8 mouse cellular contexts compared by ENCODE assay signal in the genomic region with DNA sequence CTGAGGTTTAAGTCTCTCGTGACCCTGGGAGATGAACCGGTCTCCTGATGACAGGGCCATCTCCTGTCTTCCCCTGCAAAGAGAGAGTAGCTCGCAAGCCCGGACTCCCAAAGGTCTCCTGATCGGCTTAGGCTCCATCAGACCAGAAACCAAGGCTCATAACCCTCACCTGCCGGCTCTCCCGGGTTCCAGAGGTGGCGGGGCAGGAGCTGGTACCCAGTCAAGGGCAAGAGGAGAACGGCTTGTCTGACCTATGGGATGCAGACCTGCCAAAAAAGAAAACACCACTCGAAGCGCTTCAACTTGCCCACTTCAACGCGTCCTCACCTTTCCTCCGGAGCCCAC. TPM values are rescaled to one million over a fixed set of nuclear protein-coding genes. Genes with fewer than 3 reads are reported as not detected.
DNase-seq lines count a peak whose midpoint lies in the region; ATAC-seq and TF ChIP-seq lines count a peak whose summit lies in the region.

No protein-coding gene starts in this region.

- TF ChIP-seq EP300 in MEL (IDR thresholded peaks at IDR 0.05; ENCODE audit: low read depth in 1 of 2, low read length in 2 of 2): no peak

- TF ChIP-seq CTCF in MEL (IDR thresholded peaks at IDR 0.05 in 2 of 3, conservative IDR thresholded peaks at IDR 0.05 in 1 of 3; ENCODE audit: control insufficient read depth in 1 of 3, insufficient read depth in 1 of 3, low read depth in 2 of 3, low read length in 3 of 3, poor library complexity in 1 of 3, severe bottlenecking in 1 of 3): no peak

- H3K9me3 ChIP-seq in heart, embryonic 13.5 days: no peaks in the 10 kb centered on the region
- no peaks in the 10 kb centered on the region for H3K9me3 ChIP-seq in MEL (replicated peaks; ENCODE audit: insufficient read depth, low read length)
- H3K9me3 ChIP-seq in hindbrain, embryonic 11.5 days (ENCODE audit: control insufficient read depth, low read length): no peaks in the 10 kb centered on the region
- H3K9me3 ChIP-seq in midbrain, embryonic 10.5 days (replicated peaks): no peaks in the 10 kb centered on the region

- H3K4me2 ChIP-seq in heart, embryonic 13.5 days: peak overlapping the region; percentile 83
- peak overlapping the region; percentile 78 for H3K4me2 ChIP-seq in hindbrain, embryonic 11.5 days (replicated peaks; ENCODE audit: low read depth, low read length)

- H3K27me3 ChIP-seq in heart, embryonic 13.5 days (replicated peaks): no peaks in the 10 kb centered on the region
- no peaks in the 10 kb centered on the region for H3K27me3 ChIP-seq in MEL (ENCODE audit: control insufficient read depth in 1 of 2, insufficient read depth in 2 of 2, low read length in 2 of 2)
- H3K27me3 ChIP-seq in hindbrain, embryonic 11.5 days (ENCODE audit: control insufficient read depth, insufficient read depth, low read length): no peaks in the 10 kb centered on the region
- H3K27me3 ChIP-seq in midbrain, embryonic 10.5 days (ENCODE audit: low read depth, poor library complexity, severe bottlenecking): no peaks in the 10 kb centered on the region

- peak; percentile 29; the same call in 1 of the 2 replicates for ATAC-seq in heart, embryonic 13.5 days (ENCODE audit: extremely low read depth, insufficient number of reproducible peaks, low FRiP score, low TSS enrichment)
- peak; percentile 64 for ATAC-seq in hindbrain, embryonic 11.5 days (ENCODE audit: low FRiP score)

- H3K4me3 ChIP-seq in heart, embryonic 13.5 days: peak overlapping the region; percentile 73
- peak overlapping the region; percentile 98 to 100 for H3K4me3 ChIP-seq in MEL (ENCODE audit: control insufficient read depth in 1 of 2, insufficient read depth in 1 of 2, low read depth in 2 of 2, low read length in 2 of 2)
- peak overlapping the region; percentile 83 for H3K4me3 ChIP-seq in hindbrain, embryonic 11.5 days (ENCODE audit: low read depth, low read length)
- H3K4me3 ChIP-seq in midbrain, embryonic 10.5 days: peak overlapping the region; percentile 98

- H3K79me2 ChIP-seq in MEL (ENCODE audit: control insufficient read depth, insufficient read depth, low read length, poor library complexity): peaks cover 47% of the 10 kb centered on the region

- no peak for DNase-seq in heart, adult 18-20 months
- no peak for DNase-seq in MEL (ENCODE audit: low read depth, low spot score)
- no peak for DNase-seq in hindbrain, embryonic 11.5 days (ENCODE audit: low spot score)
- no peak for DNase-seq in midbrain, embryonic 10.5 days (ENCODE audit: low spot score)
- DNase-seq in urinary bladder, postnatal 4 days (ENCODE audit: low spot score in 2 of 2): no peak
- no peak for DNase-seq in adrenal gland, adult 18-20 months (ENCODE audit: low spot score in 2 of 2)
- no peak for DNase-seq in cerebellum, adult 9-11 months

- peaks cover 30% of the 10 kb centered on the region for H3K4me1 ChIP-seq in heart, embryonic 13.5 days
- peaks cover 2 to 15% of the 10 kb centered on the region in 2 experiments; a peak in 3 of 4 replicates for H3K4me1 ChIP-seq in MEL (ENCODE audit: control insufficient read depth in 1 of 2, insufficient read depth in 2 of 2, low read length in 2 of 2)
- no peaks in the 10 kb centered on the region; the same call in 1 of the 2 replicates for H3K4me1 ChIP-seq in hindbrain, embryonic 11.5 days (replicated peaks; ENCODE audit: control insufficient read depth, insufficient read depth, low read length)
- peaks cover 29% of the 10 kb centered on the region for H3K4me1 ChIP-seq in midbrain, embryonic 10.5 days

- H3K9ac ChIP-seq in heart, embryonic 13.5 days: peak overlapping the region; percentile 92
- peak overlapping the region; percentile 94 for H3K9ac ChIP-seq in MEL (ENCODE audit: control insufficient read depth, low read depth, low read length, poor library complexity, severe bottlenecking)
- H3K9ac ChIP-seq in hindbrain, embryonic 11.5 days (ENCODE audit: low read depth, low read length): peak overlapping the region; percentile 83

- TF ChIP-seq RAD21 in MEL (IDR thresholded peaks at IDR 0.05; ENCODE audit: low read depth, low read length): no peak

- peak overlapping the region; percentile 96 for H3K27ac ChIP-seq in heart, embryonic 13.5 days (replicated peaks)
- peak overlapping the region; percentile 87 for H3K27ac ChIP-seq in MEL (ENCODE audit: control insufficient read depth, low read depth, low read length)
- H3K27ac ChIP-seq in hindbrain, embryonic 11.5 days (ENCODE audit: low read depth, low read length): peak overlapping the region; percentile 75; the same call in 1 of the 2 replicates
- H3K27ac ChIP-seq in midbrain, embryonic 10.5 days (replicated peaks): peak overlapping the region; percentile 97

- TF ChIP-seq POLR2A in MEL (IDR thresholded peaks at IDR 0.05; ENCODE audit: control insufficient read depth in 1 of 2, insufficient read depth in 1 of 2, low read depth in 1 of 2, low read length in 2 of 2, poor library complexity in 1 of 2): peak in 1 of 2 experiments; percentile 41; a peak in 1 of 4 replicates

- peaks cover 53% of the 10 kb centered on the region for H3K36me3 ChIP-seq in heart, embryonic 13.5 days
- H3K36me3 ChIP-seq in MEL (ENCODE audit: control insufficient read depth in 1 of 2, insufficient read depth in 2 of 2, low read length in 2 of 2): peaks cover 19 to 25% of the 10 kb centered on the region in 2 experiments
- H3K36me3 ChIP-seq in hindbrain, embryonic 11.5 days (ENCODE audit: control insufficient read depth, insufficient read depth, low read length): no peaks in the 10 kb centered on the region
- peaks cover 53% of the 10 kb centered on the region for H3K36me3 ChIP-seq in midbrain, embryonic 10.5 days

- WGBS in heart, embryonic 13.5 days: under 1% methylated on average over 14 of the region's 14 CpGs
- WGBS in hindbrain, embryonic 11.5 days: 0% methylated on average over 14 of the region's 14 CpGs
- under 1% methylated on average over 14 of the region's 14 CpGs for WGBS in midbrain, embryonic 10.5 days

TF ChIP-seq in MEL, 35 proteins besides CTCF, POLR2A, EP300 and RAD21:
- no peak for TF ChIP-seq ZMIZ1 (IDR thresholded peaks at IDR 0.05; ENCODE audit: low read depth, low read length)
- 0 out of 2 replicates have a peak, but pooled peaks have one; percentile 34 for TF ChIP-seq UBTF (IDR thresholded peaks at IDR 0.05; ENCODE audit: borderline replicate concordance, insufficient read depth, low read depth, low read length)
TF ChIP-seq in MEL: peak in this region for 1.

RNA-seq across cellular contexts. Expression of a gene that starts 0.4 kb away (rescaled TPM):
- 338 and 379 TPM in 2 replicates for polyA plus RNA-seq in heart, embryonic 13.5 days (2015; fragmentation: Nextera tagmentation; extraction: Ambion mirVana)
- total RNA-seq in heart, adult 18-20 months (2021): 100 to 1,000 TPM; 473 to 499 TPM
- total RNA-seq in MEL (2012; rRNA removed): 1,600 and 1,846 TPM in 2 replicates
- 1,000 to 10,000 TPM; 1,696 to 2,991 TPM for polyA plus RNA-seq in MEL (2012; ENCODE audit: insufficient read depth in 1 of 2, insufficient read length in 2 of 2, low read depth in 1 of 2, low replicate concordance in 2 of 2, missing spikeins in 1 of 2)
- 511 and 534 TPM in 2 replicates for polyA plus RNA-seq in hindbrain, embryonic 11.5 days (2014; fragmentation: Nextera tagmentation; extraction: Ambion mirVana)
- polyA plus RNA-seq in midbrain, embryonic 10.5 days (2016; fragmentation: Nextera tagmentation; extraction: Ambion mirVana): 538 and 588 TPM in 2 replicates
- total RNA-seq in adrenal gland, adult 18-20 months (2021): 100 to 1,000 TPM; 584 to 627 TPM

RNA-seq across cellular contexts. Expression of a gene that starts 0.4 kb away (rescaled TPM):
- 299 and 320 TPM in 2 replicates for polyA plus RNA-seq in heart, embryonic 13.5 days (2015; fragmentation: Nextera tagmentation; extraction: Ambion mirVana)
- 100 to 1,000 TPM; 828 to 862 TPM for total RNA-seq in heart, adult 18-20 months (2021)
- total RNA-seq in MEL (2012; rRNA removed): 124 and 141 TPM in 2 replicates
- polyA plus RNA-seq in MEL (2012; ENCODE audit: insufficient read depth in 1 of 2, insufficient read length in 2 of 2, low read depth in 1 of 2, low replicate concordance in 2 of 2, missing spikeins in 1 of 2): 100 to 1,000 TPM; 139 to 163 TPM
- polyA plus RNA-seq in hindbrain, embryonic 11.5 days (2014; fragmentation: Nextera tagmentation; extraction: Ambion mirVana): 135 and 158 TPM in 2 replicates
- polyA plus RNA-seq in midbrain, embryonic 10.5 days (2016; fragmentation: Nextera tagmentation; extraction: Ambion mirVana): 142 and 148 TPM in 2 replicates
- 100 to 1,000 TPM; 272 to 350 TPM for total RNA-seq in adrenal gland, adult 18-20 months (2021)

RNA-seq across cellular contexts. Expression of a gene that starts 38.1 kb away (rescaled TPM):
- 0.22 and 0.27 TPM in 2 replicates for polyA plus RNA-seq in heart, embryonic 13.5 days (2015; fragmentation: Nextera tagmentation; extraction: Ambion mirVana)
- total RNA-seq in heart, adult 18-20 months (2021): under 1 TPM; 0.17 to 0.51 TPM
- not detected in 2 replicates for total RNA-seq in MEL (2012; rRNA removed)
- polyA plus RNA-seq in MEL (2012; ENCODE audit: insufficient read depth in 1 of 2, insufficient read length in 2 of 2, low read depth in 1 of 2, low replicate concordance in 2 of 2, missing spikeins in 1 of 2): under 1 TPM in 1 of 2 experiments, not detected in 1; 0.04 TPM
- polyA plus RNA-seq in hindbrain, embryonic 11.5 days (2014; fragmentation: Nextera tagmentation; extraction: Ambion mirVana): 0.08 and 0.27 TPM in 2 replicates
- polyA plus RNA-seq in midbrain, embryonic 10.5 days (2016; fragmentation: Nextera tagmentation; extraction: Ambion mirVana): 0.25 and 0.30 TPM in 2 replicates
- total RNA-seq in adrenal gland, adult 18-20 months (2021): under 1 TPM; 0.26 to 0.43 TPM
